Mouse (Mus musculus): ENCODE results near the gene Poldip2. TPM values are rescaled to one million over a fixed set of nuclear protein-coding genes. Genes with fewer than 3 reads are reported as not detected.

Poldip2 gene
- polyA plus RNA-seq, 1 experiment from 2014 or later = 139 TPM

DNA sequence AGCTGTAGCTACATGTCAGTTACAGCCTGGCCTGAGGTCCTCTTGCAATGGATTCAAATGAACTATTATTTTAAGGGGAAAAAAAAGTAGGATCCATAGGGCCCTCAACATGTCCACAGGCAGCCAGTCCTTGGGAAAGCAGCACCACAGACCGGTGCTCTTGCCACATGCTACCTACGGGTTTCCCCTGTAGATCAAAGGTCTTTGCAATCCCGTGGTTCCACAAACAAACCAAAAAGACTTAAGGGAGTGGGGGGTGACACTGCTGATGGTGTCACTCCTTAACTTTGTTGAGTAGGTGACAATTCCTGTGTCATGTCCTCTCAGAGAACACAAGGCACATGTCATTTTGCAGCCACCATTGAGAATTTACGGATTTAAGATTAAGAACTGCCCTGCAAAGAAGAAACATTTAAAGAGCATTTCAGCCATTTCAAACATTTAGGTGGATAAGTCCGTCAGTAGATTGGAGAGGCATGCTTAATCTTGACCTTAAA lies 37.5 kb downstream of the Poldip2 start:
- WGBS = 7% methylated on average over 5 of the region's 5 CpGs

DNA sequence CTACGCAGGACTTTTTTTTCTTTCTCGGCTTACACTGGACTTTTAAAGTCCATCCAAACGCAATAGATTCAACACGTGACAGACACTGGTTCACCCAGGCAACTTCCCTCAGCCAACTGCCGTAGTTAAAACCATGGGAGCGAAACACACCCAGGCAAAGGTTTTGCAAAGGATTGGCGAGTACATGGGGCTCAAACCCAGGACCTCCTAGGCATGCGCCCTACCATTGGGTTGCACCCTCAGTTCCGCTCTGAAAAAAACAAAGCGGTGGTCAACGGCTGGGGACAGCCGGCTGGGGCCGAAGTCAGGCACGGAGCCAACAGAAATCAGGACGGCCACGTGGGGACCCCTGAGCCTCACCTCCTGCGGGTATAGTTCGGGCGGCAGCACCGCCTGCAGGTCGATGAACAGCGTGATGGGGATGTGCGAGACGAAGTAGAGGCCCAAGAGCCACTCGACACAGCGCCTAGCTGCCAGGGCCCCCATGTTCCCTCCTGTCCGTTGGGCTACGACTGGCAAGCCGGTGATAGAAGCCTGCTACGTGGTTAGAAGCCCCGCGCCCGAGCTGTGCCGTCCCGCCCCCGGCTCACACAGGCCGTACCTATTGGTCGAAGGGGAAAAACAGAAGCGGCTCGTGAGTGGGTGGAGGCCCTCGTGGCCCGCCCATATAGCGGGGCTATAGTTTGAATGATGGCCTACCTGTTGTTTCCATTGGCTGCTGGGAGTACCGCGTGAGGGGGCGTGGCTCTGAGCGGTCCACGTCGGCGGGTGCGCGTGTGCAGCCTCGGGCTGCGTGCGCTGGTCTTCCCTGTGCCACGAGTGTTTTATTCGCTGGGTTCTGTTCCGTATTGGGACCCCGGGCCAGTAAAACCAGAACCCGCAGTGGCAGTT lies 38.4 kb downstream of the Poldip2 start, which contains the start of gene Tmem97:
TSS of gene Tmem97 (minus strand) at position 610 of the 891 bp plus-strand sequence.
- H3K4me2 ChIP-seq = peak within 1 kb of the TSS; percentile 88
- H3K36me3 ChIP-seq = peaks cover 13% of the 10 kb centered on the region
- under 1% methylated on average over 60 of the region's 60 CpGs for WGBS
- peak within 1 kb of the TSS; percentile 78 for H3K4me3 ChIP-seq
- ATAC-seq (ENCODE audit: extremely low read depth, insufficient number of reproducible peaks, low FRiP score, low TSS enrichment) = peak; percentile 99
- peaks cover 8% of the 10 kb centered on the region; the same call in 1 of the 2 replicates for H3K9me3 ChIP-seq
- peaks cover 27% of the 10 kb centered on the region for H3K4me1 ChIP-seq
- no peaks in the 10 kb centered on the region for H3K27me3 ChIP-seq (replicated peaks)
- H3K9ac ChIP-seq = peak within 1 kb of the TSS; percentile 88
- H3K27ac ChIP-seq (replicated peaks) = peak within 1 kb of the TSS; percentile 82

More for the DNA sequence above, 37.5 kb downstream of the Poldip2 start:
- Histone ChIP-seq H3K4me2 (peak overlapping the region; percentile 88), H3K4me3 (peak overlapping the region; percentile 78), H3K27ac (replicated peaks) (peak overlapping the region; percentile 82; the same call in 1 of the 2 replicates), H3K27me3 (replicated peaks) (no peaks in the 10 kb centered on the region), H3K4me1 (peaks cover 22% of the 10 kb centered on the region), H3K36me3 (peaks cover 19% of the 10 kb centered on the region), H3K9me3 (peaks cover 8% of the 10 kb centered on the region; the same call in 1 of the 2 replicates), H3K9ac (peak overlapping the region; percentile 88)
- no peak for ATAC-seq (ENCODE audit: extremely low read depth, insufficient number of reproducible peaks, low FRiP score, low TSS enrichment)

DNA sequence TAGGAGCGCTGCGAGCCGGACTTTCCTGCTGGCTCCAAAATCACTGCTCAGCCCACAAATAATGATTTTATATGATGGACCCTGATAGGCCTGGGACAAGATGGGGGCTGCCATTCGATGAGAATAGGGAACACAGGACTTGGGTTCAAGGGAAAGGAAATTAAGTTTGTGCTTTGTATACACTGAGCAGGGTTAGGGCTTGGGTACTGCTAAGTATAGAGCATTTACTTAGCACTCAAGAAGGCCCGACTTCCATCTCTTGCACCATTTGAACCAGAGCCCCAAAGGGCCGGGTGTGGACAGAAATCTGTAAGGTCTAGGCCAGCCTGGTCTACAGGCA lies 39.0 kb downstream of the Poldip2 start:
- H3K9ac ChIP-seq = peak overlapping the region; percentile 83
- H3K9me3 ChIP-seq = peaks cover 8% of the 10 kb centered on the region; the same call in 1 of the 2 replicates
- H3K27me3 ChIP-seq (replicated peaks) = no peaks in the 10 kb centered on the region
- H3K4me1 ChIP-seq = peaks cover 34% of the 10 kb centered on the region
- ATAC-seq (ENCODE audit: extremely low read depth, insufficient number of reproducible peaks, low FRiP score, low TSS enrichment) = no peak
- H3K4me3 ChIP-seq = peak overlapping the region; percentile 78
- peak overlapping the region; percentile 88 for H3K4me2 ChIP-seq
- peak overlapping the region; percentile 66; the same call in 1 of the 2 replicates for H3K27ac ChIP-seq (replicated peaks)
- H3K36me3 ChIP-seq = 0 out of 2 replicates have a peak, but pooled peaks cover 7% of the 10 kb centered on the region
- whole genome bisulfite sequencing = 33% methylated on average over 6 of the region's 6 CpGs

DNA sequence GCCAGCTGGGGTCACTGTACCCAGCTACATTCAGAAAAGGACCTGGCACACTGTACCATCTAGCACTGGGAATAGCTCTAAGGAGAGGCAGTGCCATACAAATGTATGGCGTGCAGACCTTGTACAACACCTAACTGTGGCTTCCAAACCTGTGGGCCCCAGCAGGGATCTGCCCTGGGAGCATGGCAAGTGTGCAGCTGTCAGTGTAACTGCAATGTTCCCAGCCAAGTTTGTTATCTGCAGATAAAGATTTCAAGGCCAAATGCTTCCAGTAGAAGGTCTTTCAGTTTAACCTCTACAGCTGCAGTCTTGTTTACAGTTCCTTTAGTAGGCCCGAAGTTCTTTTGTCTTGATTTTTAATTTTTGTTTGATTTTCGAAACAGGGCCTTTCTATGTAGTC lies 43.6 kb downstream of the Poldip2 start:
- Histone ChIP-seq H3K4me1 (peaks cover 16% of the 10 kb centered on the region), H3K4me2 (no peak overlapping the region), H3K9ac (0 out of 2 replicates have a peak overlapping the region, but pooled peaks have one; percentile 21), H3K27ac (replicated peaks) (peak overlapping the region; percentile 81), H3K9me3 (peaks cover 8% of the 10 kb centered on the region; the same call in 1 of the 2 replicates), H3K36me3 (no peaks in the 10 kb centered on the region), H3K4me3 (no peak overlapping the region), H3K27me3 (replicated peaks) (no peaks in the 10 kb centered on the region)
- 50% methylated on average over 3 of the region's 3 CpGs for WGBS
- no peak for ATAC-seq (ENCODE audit: extremely low read depth, insufficient number of reproducible peaks, low FRiP score, low TSS enrichment)

DNA sequence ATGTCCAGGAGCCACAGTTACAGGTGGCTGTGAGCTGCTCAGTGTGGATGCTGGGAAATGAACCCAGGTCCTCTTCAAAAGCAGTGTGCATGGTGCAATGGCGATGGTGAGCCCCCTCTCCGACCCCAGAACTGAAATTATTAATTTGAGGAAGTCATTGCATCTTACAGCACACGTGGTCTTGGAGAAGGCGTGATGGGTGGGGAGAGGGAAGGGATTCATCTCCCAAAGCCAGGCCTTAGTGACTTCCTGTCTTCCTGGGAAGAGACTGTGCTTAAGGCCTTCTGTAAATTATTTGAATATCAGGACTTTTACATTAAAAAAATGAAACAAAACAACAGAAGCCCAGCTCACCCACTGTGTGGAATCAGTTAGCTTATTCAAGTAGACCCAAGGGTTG lies 44.1 kb downstream of the Poldip2 start:
- H3K4me2 ChIP-seq = no peak overlapping the region
- no peak for ATAC-seq (ENCODE audit: extremely low read depth, insufficient number of reproducible peaks, low FRiP score, low TSS enrichment)
- peaks cover 8% of the 10 kb centered on the region; the same call in 1 of the 2 replicates for H3K9me3 ChIP-seq
- no peak overlapping the region for H3K9ac ChIP-seq
- H3K27me3 ChIP-seq (replicated peaks) = no peaks in the 10 kb centered on the region
- no peaks in the 10 kb centered on the region for H3K36me3 ChIP-seq
- peaks cover 14% of the 10 kb centered on the region for H3K4me1 ChIP-seq
- no peak overlapping the region for H3K4me3 ChIP-seq
- WGBS = 80% methylated on average over 4 of the region's 4 CpGs
- peak overlapping the region; percentile 81 for H3K27ac ChIP-seq (replicated peaks)

DNA sequence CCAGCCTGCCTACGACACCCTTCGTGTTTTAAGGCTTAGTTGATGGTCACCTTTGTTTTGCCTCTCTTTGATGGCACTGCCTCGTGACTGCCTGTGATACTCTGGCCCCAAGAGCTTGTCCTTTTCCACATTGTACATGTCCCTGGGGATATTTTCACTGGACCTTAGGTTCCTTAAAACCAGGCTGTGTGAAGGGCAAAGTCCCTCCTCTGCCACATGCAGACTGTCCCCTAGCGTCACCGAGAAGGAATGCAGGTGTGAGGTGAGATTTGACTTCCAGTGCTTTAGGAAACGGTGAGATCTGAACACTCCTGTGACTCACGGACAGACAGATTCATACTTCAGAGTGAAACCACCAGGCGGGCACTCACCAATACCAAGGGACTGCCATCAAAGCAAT lies 45.2 kb downstream of the Poldip2 start:
- no peaks in the 10 kb centered on the region for H3K27me3 ChIP-seq (replicated peaks)
- H3K9me3 ChIP-seq = peaks cover 8% of the 10 kb centered on the region; the same call in 1 of the 2 replicates
- H3K9ac ChIP-seq = no peak overlapping the region
- H3K4me1 ChIP-seq = peaks cover 12% of the 10 kb centered on the region
- WGBS = 53% methylated on average over 8 of the region's 8 CpGs
- no peak for ATAC-seq (ENCODE audit: extremely low read depth, insufficient number of reproducible peaks, low FRiP score, low TSS enrichment)
- H3K36me3 ChIP-seq = no peaks in the 10 kb centered on the region
- no peak overlapping the region for H3K4me3 ChIP-seq
- no peak overlapping the region for H3K27ac ChIP-seq (replicated peaks)
- no peak overlapping the region for H3K4me2 ChIP-seq

DNA sequence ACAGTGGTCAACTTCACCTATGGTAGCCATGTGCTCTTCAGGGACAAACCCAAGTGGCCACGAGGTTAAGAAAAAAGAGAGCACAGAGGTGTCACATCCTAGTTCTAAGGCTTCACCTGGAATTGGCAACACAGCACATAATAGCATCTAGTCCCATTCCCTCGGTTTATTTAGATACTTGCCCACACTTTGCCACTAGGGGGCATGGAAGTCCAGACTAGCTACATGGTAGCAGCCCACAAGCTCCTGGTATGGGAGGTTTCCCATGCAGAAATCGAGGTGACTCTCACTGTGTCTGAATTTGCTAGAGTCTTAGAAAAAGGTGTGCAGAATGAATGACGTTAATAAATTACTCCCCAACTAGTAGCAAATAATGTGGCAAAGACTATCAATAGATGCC lies 48.5 kb downstream of the Poldip2 start:
- H3K4me3 ChIP-seq = no peak overlapping the region
- peaks cover 7% of the 10 kb centered on the region for H3K4me1 ChIP-seq
- no peak overlapping the region for H3K9ac ChIP-seq
- no peaks in the 10 kb centered on the region for H3K27me3 ChIP-seq (replicated peaks)
- no peak for ATAC-seq (ENCODE audit: extremely low read depth, insufficient number of reproducible peaks, low FRiP score, low TSS enrichment)
- H3K27ac ChIP-seq (replicated peaks) = no peak overlapping the region
- H3K9me3 ChIP-seq = no peaks in the 10 kb centered on the region
- peaks cover 3% of the 10 kb centered on the region for H3K36me3 ChIP-seq
- WGBS = 6% methylated on average over 4 of the region's 4 CpGs
- H3K4me2 ChIP-seq = no peak overlapping the region

DNA sequence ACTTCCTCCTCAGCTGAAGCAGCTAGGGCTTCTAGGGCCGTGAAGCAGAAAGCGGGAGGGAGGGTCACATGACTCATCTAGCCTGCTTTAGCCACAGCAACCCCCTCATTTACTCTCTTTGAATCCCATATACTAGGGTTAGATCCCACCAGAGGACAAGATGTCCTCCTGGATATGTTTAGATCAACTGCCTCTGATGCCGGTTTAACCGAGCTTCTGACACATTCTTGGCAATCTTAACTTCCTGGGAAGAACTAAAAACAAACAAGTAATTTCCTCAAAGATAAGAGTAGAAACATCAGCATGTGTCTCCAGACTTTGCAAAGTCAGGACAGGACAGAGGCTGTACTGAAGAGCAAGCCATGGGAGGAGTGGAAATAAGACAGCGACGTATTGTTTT lies 54.8 kb downstream of the Poldip2 start:
- no peak overlapping the region for H3K4me2 ChIP-seq
- peak; percentile 42; the same call in 1 of the 2 replicates for ATAC-seq (ENCODE audit: extremely low read depth, insufficient number of reproducible peaks, low FRiP score, low TSS enrichment)
- H3K9ac ChIP-seq = no peak overlapping the region
- H3K4me1 ChIP-seq = peaks cover 16% of the 10 kb centered on the region
- 26% methylated on average over 6 of the region's 6 CpGs for WGBS
- H3K4me3 ChIP-seq = no peak overlapping the region
- no peaks in the 10 kb centered on the region for H3K9me3 ChIP-seq
- H3K27me3 ChIP-seq (replicated peaks) = no peaks in the 10 kb centered on the region
- peak overlapping the region; percentile 65 for H3K27ac ChIP-seq (replicated peaks)
- H3K36me3 ChIP-seq = peaks cover 50% of the 10 kb centered on the region

DNA sequence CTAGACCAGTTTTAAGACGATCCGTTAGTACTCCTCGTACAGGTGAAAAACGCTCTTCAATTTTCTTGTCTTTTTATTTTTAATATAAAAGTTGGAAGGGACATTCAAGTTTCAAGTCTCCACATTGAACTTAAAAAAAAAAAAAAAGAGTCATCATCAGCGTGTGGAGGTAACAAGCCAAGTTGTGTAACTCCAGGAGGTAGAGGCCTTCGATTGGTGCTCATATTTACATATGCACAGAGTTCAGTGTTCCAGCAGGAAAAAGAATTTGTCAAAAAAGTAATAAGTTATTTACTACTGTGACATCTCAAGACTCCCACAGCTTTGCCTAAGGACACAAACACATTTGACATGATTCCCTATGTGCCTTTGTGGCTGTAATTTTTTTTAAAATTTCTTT lies 55.6 kb downstream of the Poldip2 start:
- Histone ChIP-seq H3K4me2 (no peak overlapping the region), H3K27me3 (replicated peaks) (no peaks in the 10 kb centered on the region), H3K27ac (replicated peaks) (no peak overlapping the region), H3K4me3 (no peak overlapping the region), H3K9me3 (no peaks in the 10 kb centered on the region), H3K36me3 (peaks cover 58% of the 10 kb centered on the region), H3K4me1 (peaks cover 16% of the 10 kb centered on the region), H3K9ac (no peak overlapping the region)
- WGBS = 89% methylated on average over 6 of the region's 6 CpGs
- ATAC-seq (ENCODE audit: extremely low read depth, insufficient number of reproducible peaks, low FRiP score, low TSS enrichment) = no peak

DNA sequence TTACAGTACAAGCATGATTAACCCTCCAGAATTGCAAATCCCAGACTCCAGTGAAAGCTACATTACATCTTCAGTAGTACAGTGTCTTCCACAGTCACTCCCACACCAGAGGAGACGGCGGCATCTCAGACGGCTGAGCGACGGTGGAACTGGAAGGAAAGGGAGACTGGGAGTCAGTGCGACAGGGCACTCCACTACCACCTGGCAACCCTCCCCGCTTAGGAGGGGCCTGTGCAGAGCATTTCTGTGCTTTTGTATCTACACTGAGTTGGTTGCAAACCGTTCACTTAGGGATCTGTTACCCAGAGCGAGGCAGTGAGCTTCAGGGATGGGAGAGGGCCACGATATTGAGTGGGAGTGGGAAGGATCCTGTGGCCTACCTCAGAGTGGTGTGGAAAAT lies 56.8 kb downstream of the Poldip2 start:
- Histone ChIP-seq H3K9me3 (no peaks in the 10 kb centered on the region), H3K4me2 (no peak overlapping the region), H3K4me3 (no peak overlapping the region), H3K27me3 (replicated peaks) (no peaks in the 10 kb centered on the region), H3K9ac (no peak overlapping the region), H3K27ac (replicated peaks) (no peak overlapping the region), H3K36me3 (peaks cover 67% of the 10 kb centered on the region), H3K4me1 (peaks cover 16% of the 10 kb centered on the region)
- ATAC-seq (ENCODE audit: extremely low read depth, insufficient number of reproducible peaks, low FRiP score, low TSS enrichment) = no peak
- WGBS = 80% methylated on average over 10 of the region's 10 CpGs

DNA sequence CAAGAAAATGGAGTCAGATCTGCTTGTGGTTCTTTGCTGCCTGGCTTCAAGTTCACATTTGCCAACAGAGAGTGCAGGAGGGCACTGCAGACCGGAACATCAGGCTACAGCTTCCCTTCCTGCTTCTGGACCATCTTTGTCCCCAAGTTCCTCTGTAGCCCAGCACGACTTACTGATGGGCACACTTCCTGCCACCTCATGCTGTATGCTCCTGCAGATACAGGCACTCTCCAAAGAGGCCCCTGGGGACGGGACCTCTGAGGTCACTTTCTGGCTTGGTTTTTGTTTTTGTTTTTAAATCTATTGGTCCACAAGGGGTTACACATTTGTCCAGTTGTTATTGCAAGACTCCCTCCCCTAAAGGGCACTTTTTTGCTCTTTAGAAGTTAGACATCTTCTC lies 57.8 kb downstream of the Poldip2 start:
- ATAC-seq (ENCODE audit: extremely low read depth, insufficient number of reproducible peaks, low FRiP score, low TSS enrichment) = no peak
- no peak overlapping the region for H3K4me2 ChIP-seq
- H3K9me3 ChIP-seq = no peaks in the 10 kb centered on the region
- peaks cover 16% of the 10 kb centered on the region for H3K4me1 ChIP-seq
- H3K27ac ChIP-seq (replicated peaks) = peak overlapping the region; percentile 29
- no peak overlapping the region for H3K9ac ChIP-seq
- H3K27me3 ChIP-seq (replicated peaks) = no peaks in the 10 kb centered on the region
- H3K4me3 ChIP-seq = no peak overlapping the region
- WGBS = 62% methylated on average over 3 of the region's 3 CpGs
- peaks cover 75% of the 10 kb centered on the region for H3K36me3 ChIP-seq
